Mouse (Mus musculus): ENCODE measurements at regions not wholly inside any gene's neighbourhood (a gene's known extent, or its start where the extent isn't known, plus 50 kb on each side); places are given as distances from the start of the nearest gene placed in this dataset.

DNA sequence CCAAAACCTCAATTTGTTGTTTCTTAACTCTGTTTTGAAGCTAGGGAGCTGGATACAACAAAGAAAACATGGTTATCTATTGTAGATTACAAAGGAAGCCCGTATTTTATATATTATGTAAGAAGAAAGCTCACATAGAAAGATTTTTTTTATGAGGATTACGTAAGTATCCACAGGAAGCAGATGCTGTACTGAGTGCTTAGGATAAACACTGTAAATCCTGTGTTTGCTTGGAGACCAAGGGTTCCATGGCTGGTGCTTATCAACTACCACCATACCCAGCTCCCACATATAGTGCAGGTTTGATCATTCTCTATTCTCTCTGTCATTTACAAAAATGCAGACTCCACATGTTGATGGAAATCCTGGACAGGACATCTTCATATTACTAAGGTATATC, 131.2 kb upstream of the Ahr start:
- WGBS: 88% methylated on average over 2 of the region's 2 CpGs
- H3K27ac ChIP-seq: no peak overlapping the region

DNA sequence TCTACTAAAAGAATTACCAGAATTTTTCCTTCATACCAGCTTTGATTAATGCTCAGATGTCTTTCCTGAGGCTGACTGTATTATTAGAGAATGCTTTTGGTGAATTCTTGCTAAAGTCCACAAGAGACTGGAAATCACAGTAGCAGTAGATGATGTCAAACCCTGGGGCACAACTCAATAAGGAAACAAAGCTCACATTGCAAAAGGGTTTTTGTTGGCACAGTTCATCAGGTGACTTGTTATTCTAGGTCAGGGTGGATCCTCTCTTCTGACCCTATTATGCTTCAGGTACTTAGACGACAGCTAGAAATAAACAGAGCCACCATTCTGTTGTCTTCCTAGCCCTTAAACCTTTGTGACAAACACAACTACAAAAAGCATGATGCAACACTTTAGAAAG, 128.2 kb upstream of the Ahr start:
- no peaks in the 10 kb centered on the region for H3K36me3 ChIP-seq
- no peaks in the 10 kb centered on the region for H3K27me3 ChIP-seq (ENCODE audit: insufficient read depth, poor library complexity, severe bottlenecking)
- H3K4me1 ChIP-seq (replicated peaks): no peaks in the 10 kb centered on the region
- no peak overlapping the region for H3K4me3 ChIP-seq
- no peaks in the 10 kb centered on the region for H3K9me3 ChIP-seq
- H3K27ac ChIP-seq: no peak overlapping the region
- DNase-seq (ENCODE audit: low spot score): no peak
- WGBS: 85% methylated on average over 1 of the region's 1 CpGs

More for the DNA sequence above, 131.2 kb upstream of the Ahr start:
- Histone ChIP-seq H3K27me3 (ENCODE audit: insufficient read depth, poor library complexity, severe bottlenecking) (no peaks in the 10 kb centered on the region), H3K36me3 (no peaks in the 10 kb centered on the region), H3K4me3 (no peak overlapping the region), H3K4me1 (replicated peaks) (no peaks in the 10 kb centered on the region), H3K9me3 (no peaks in the 10 kb centered on the region)
- DNase-seq (ENCODE audit: low spot score): no peak

DNA sequence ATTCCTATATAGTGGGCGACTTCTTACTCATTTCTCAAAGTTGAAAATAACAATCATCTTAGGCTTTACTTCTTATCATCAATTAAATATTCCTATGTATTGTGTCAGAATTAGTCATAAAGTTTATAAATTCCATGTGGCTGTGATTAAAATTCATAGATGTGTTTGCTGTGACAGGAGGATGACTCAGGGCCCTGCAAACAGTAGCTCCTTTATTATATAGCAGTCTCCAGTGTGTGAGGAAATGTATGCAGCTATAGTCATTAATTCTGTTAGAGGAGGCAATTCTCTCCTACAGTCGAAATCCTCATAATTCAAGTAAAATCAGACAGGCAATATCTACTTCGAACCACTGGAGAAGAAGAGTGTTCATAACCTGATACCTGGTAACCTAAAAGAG, 121.7 kb upstream of the Ahr start:
- Histone ChIP-seq H3K27ac (no peak overlapping the region), H3K27me3 (ENCODE audit: insufficient read depth, poor library complexity, severe bottlenecking) (no peaks in the 10 kb centered on the region), H3K4me3 (no peak overlapping the region), H3K4me1 (replicated peaks) (no peaks in the 10 kb centered on the region), H3K36me3 (no peaks in the 10 kb centered on the region), H3K9me3 (no peaks in the 10 kb centered on the region)
- no peak for DNase-seq (ENCODE audit: low spot score)
- 83% methylated on average over 3 of the region's 3 CpGs for WGBS

DNA sequence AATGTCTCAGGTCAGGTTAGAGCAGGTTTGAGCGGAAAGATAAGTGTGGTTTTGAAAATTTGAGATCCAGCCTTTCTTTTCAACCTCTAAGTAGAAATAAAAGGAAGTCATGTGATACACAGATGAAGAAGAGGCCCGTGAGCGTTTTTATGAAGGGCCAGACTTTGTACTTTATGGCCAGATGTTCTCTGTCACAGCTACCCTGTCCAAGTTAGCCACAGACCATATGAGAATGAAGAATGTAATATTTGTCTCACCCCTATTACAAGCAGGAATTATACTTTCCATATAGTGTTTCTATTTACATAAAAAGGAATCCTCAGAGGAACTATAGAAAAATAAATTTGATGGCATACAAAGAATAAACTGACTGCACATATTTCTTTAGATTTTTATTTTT, 114.9 kb upstream of the Ahr start:
- H3K4me3 ChIP-seq: no peak overlapping the region
- H3K4me1 ChIP-seq (replicated peaks): no peaks in the 10 kb centered on the region
- no peak for DNase-seq (ENCODE audit: low spot score)
- H3K27ac ChIP-seq: no peak overlapping the region
- H3K27me3 ChIP-seq (ENCODE audit: insufficient read depth, poor library complexity, severe bottlenecking): no peaks in the 10 kb centered on the region
- no peaks in the 10 kb centered on the region for H3K9me3 ChIP-seq
- WGBS: 90% methylated on average over 3 of the region's 3 CpGs
- no peaks in the 10 kb centered on the region for H3K36me3 ChIP-seq

DNA sequence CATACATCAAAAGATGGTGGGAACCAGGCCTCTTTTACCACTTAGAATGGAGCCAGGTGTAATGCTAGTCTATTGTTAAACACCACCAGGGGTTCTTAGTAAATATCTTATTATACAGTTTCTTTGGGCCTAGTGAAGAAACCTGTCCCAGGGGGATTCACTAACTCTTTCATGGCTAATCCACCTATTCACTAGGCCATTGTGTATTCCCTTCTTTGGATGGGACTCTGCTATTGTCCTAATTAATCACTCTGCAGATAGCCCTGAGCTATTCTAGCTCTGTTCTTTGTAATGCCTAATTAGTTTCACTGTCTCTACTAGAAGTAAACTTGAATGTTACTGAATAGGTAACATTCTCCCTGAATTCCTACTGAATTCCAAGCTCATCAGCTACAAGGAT, 107.6 kb upstream of the Ahr start:
- H3K27me3 ChIP-seq (ENCODE audit: insufficient read depth, poor library complexity, severe bottlenecking): no peaks in the 10 kb centered on the region
- H3K36me3 ChIP-seq: no peaks in the 10 kb centered on the region
- no peaks in the 10 kb centered on the region for H3K4me1 ChIP-seq (replicated peaks)
- DNase-seq (ENCODE audit: low spot score): no peak
- no peak overlapping the region for H3K27ac ChIP-seq
- H3K4me3 ChIP-seq: no peak overlapping the region
- H3K9me3 ChIP-seq: no peaks in the 10 kb centered on the region

DNA sequence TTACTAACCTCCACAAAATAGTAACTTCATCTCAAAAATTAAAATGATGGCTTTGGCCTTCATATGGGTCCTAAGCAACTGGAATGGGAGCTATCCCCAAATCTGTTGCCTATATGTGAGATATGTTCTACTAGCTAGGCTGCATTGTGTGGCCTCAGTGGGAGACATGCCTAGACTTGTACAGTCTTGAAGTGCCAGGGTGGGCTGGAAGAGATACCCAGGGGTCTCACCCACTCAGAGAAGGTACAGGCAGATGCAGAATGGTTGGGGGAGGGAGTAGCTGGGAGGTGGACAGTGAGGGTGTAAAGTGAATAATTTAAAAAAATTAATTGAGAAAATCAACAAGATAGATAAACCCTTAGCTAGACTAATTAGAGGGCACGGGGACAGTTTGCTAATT, 106.9 kb upstream of the Ahr start:
- no peak overlapping the region for H3K27ac ChIP-seq
- H3K4me3 ChIP-seq: no peak overlapping the region
- no peak for DNase-seq (ENCODE audit: low spot score)
- WGBS: 36% methylated on average over 1 of the region's 1 CpGs
- H3K9me3 ChIP-seq: no peaks in the 10 kb centered on the region
- no peaks in the 10 kb centered on the region for H3K36me3 ChIP-seq
- H3K27me3 ChIP-seq (ENCODE audit: insufficient read depth, poor library complexity, severe bottlenecking): no peaks in the 10 kb centered on the region
- H3K4me1 ChIP-seq (replicated peaks): no peaks in the 10 kb centered on the region

DNA sequence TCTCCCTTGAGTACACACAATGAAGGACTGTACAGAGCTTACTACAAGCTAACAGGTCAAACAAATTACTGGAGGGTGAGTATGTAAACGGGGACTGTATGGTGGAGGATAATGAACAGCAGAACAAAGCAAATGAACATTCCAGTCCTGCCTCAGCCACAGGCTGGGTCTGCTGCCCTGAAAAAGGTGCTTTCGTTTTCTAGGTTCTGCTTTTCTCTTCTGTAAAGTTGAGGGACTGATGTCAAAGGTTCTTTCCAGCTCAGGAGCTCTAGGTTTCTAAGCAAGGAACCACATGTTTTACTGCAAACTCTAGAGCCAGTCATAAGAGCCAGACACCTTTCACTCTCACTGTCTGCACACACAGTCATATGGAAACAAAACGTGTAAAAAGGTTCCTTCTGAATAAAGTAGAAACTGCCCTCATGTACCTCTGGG, 106.1 kb upstream of the Ahr start:
- no peaks in the 10 kb centered on the region for H3K9me3 ChIP-seq
- DNase-seq (ENCODE audit: low spot score): no peak
- no peak overlapping the region for H3K27ac ChIP-seq
- no peak overlapping the region for H3K4me3 ChIP-seq
- H3K36me3 ChIP-seq: no peaks in the 10 kb centered on the region
- H3K27me3 ChIP-seq (ENCODE audit: insufficient read depth, poor library complexity, severe bottlenecking): no peaks in the 10 kb centered on the region
- 60% methylated on average over 3 of the region's 3 CpGs for WGBS
- no peaks in the 10 kb centered on the region for H3K4me1 ChIP-seq (replicated peaks)

DNA sequence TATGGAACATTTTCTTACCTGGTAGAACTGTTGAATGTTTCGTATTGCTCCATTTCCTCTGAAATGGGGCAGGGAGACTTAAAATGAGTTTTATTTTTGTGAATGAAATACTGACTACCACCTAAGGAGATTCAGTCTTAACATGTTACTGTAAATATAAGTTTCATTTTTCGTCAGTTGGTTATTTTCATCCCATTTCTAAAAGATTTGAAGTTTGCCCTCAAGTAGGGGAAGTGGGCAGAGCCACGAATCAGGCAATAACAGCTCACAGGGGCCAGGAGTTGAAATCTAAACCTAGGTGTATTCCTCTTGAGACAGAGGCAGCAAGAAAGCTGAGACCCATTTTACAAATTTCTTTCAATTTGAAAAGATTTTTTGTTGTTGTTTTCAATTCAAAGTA, 88.6 kb upstream of the Ahr start:
- no peaks in the 10 kb centered on the region for H3K9me3 ChIP-seq
- no peak for DNase-seq (ENCODE audit: low spot score)
- H3K27ac ChIP-seq: no peak overlapping the region
- no peaks in the 10 kb centered on the region for H3K4me1 ChIP-seq (replicated peaks)
- H3K4me3 ChIP-seq: no peak overlapping the region
- 88% methylated on average over 3 of the region's 3 CpGs for WGBS
- H3K27me3 ChIP-seq (ENCODE audit: insufficient read depth, poor library complexity, severe bottlenecking): no peaks in the 10 kb centered on the region
- no peaks in the 10 kb centered on the region for H3K36me3 ChIP-seq

DNA sequence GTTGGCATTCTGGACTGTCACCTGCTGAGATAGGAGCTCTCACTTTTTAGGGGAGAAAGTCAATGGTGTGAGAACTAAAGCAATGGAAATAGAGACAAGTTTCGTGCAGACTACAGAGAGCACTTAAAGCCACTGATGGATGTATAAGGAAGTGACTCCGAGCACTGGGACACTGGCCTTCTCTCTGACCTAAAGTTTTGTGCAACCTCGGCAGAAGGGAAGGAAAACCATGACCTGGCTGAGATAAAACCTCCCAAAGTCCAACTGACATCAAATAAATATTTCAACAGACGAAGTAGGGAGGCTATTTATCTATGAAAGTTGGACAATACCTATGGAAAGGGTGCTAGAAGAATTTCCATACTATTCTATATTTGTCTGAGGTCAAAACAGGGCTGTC, 80.0 kb upstream of the Ahr start:
- H3K27ac ChIP-seq: no peak overlapping the region
- H3K4me3 ChIP-seq: no peak overlapping the region
- no peaks in the 10 kb centered on the region for H3K4me1 ChIP-seq (replicated peaks)
- no peaks in the 10 kb centered on the region for H3K36me3 ChIP-seq
- DNase-seq (ENCODE audit: low spot score): no peak
- no peaks in the 10 kb centered on the region for H3K27me3 ChIP-seq (ENCODE audit: insufficient read depth, poor library complexity, severe bottlenecking)
- WGBS: 85% methylated on average over 4 of the region's 4 CpGs
- no peaks in the 10 kb centered on the region for H3K9me3 ChIP-seq

DNA sequence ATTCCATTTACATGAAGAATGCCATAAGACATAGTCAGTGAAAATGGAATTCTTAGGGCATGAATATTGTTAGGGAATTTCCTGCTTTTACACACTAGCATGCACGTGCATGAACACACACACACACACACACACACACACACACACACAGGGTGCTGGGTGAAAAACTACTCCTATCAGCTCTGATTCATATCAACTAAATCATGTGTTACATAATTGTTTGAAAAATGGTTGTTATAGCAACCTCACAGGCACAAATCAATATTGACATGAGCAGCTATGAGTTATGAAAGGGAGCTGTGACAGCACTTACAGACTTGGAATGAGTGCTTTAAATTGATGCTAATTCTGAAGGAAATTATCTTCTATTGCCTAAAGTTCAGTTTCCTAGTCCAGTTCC, 72.8 kb upstream of the Ahr start:
- no peaks in the 10 kb centered on the region for H3K27me3 ChIP-seq (ENCODE audit: insufficient read depth, poor library complexity, severe bottlenecking)
- WGBS: 91% methylated on average over 1 of the region's 1 CpGs
- H3K36me3 ChIP-seq: no peaks in the 10 kb centered on the region
- DNase-seq (ENCODE audit: low spot score): no peak
- no peaks in the 10 kb centered on the region for H3K4me1 ChIP-seq (replicated peaks)
- no peaks in the 10 kb centered on the region for H3K9me3 ChIP-seq
- H3K4me3 ChIP-seq: no peak overlapping the region
- no peak overlapping the region for H3K27ac ChIP-seq

DNA sequence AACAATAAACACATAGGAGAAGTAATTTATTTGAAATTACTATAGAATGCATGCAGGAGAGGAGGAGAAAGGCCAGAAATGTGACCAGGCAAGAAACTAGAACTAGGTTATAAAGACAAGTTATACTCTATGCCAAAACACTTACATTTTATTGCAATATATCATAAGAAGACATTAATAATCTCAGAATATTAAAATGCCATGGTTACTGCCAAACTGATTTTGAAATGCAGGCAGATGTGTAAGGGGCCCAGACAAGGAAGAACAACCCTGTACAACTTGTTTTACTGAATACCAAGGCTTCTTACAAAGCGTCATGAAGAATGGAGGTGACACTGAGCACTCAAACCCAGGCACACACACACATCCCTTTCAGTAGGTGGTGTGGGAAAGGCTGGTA, 68.9 kb upstream of the Ahr start:
- no peak for DNase-seq (ENCODE audit: low spot score)
- Histone ChIP-seq H3K4me1 (replicated peaks) (no peaks in the 10 kb centered on the region), H3K27ac (no peak overlapping the region), H3K4me3 (no peak overlapping the region), H3K27me3 (ENCODE audit: insufficient read depth, poor library complexity, severe bottlenecking) (no peaks in the 10 kb centered on the region), H3K9me3 (no peaks in the 10 kb centered on the region), H3K36me3 (no peaks in the 10 kb centered on the region)
- WGBS: 87% methylated on average over 1 of the region's 1 CpGs

DNA sequence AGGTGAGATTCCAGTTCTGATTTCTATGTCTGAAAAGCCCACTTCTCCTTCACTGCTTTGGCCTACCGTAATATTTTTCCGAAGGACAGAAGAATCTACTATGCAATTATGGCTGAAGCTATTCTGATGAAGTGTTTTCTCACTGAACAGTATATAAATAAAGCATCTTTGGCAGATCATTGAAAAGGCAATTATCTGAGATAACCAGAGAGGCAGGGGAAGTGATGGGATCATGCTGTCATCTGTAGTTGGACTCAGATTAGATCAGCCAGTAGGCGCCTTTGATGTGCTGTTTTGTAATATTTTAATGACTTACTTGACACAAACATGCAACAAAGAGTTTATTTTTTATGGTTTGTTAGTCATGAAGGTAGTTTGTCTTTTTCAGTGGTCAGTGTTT, 67.8 kb upstream of the Ahr start:
- no peak overlapping the region for H3K27ac ChIP-seq
- WGBS: 94% methylated on average over 3 of the region's 3 CpGs
- DNase-seq (ENCODE audit: low spot score): no peak
- no peaks in the 10 kb centered on the region for H3K4me1 ChIP-seq (replicated peaks)
- H3K27me3 ChIP-seq (ENCODE audit: insufficient read depth, poor library complexity, severe bottlenecking): no peaks in the 10 kb centered on the region
- H3K36me3 ChIP-seq: no peaks in the 10 kb centered on the region
- no peaks in the 10 kb centered on the region for H3K9me3 ChIP-seq
- no peak overlapping the region for H3K4me3 ChIP-seq

DNA sequence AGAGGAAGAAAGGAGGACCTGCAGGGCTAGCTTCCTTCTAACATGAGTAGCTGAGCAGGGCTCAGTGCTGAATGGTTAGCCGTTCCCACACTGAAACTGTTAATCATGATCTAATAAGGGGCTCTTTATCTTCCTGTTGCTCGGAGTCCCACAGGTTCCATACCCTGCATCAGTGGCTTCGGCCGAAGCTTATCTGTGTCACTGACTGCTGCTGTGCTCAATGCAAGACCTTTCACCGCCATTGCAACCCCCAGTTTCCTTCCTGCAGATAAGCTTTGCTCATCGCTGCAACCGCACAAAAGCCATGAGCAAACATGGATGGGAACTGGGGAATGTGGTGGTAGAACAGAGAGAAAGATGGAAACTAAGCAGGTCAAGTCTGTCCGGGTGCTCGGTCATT, 63.5 kb upstream of the Ahr start:
- Histone ChIP-seq H3K27me3 (ENCODE audit: insufficient read depth, poor library complexity, severe bottlenecking) (no peaks in the 10 kb centered on the region), H3K36me3 (no peaks in the 10 kb centered on the region), H3K9me3 (no peaks in the 10 kb centered on the region), H3K4me1 (replicated peaks) (no peaks in the 10 kb centered on the region), H3K4me3 (no peak overlapping the region), H3K27ac (no peak overlapping the region)
- 92% methylated on average over 9 of the region's 9 CpGs for WGBS
- no peak for DNase-seq (ENCODE audit: low spot score)

DNA sequence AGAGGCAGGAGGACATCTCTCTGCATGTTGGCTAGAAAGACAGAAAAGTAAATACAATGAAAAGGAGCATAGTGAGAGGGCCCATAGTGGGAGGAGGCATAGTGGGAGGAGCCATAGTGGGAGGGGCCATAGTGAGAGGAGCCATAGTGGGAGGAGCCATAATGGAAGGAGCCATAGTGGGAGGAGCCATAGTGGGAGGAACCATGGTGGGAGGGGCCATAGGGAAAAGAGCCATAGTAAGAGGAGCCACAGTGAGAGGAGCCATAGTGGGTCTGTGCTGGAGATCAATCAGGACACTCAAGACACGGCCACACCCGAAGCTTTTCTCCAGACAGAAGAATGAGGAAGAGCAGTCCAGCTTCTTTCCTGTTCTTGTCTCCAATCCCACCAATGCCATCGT, 58.0 kb upstream of the Ahr start:
- WGBS: 93% methylated on average over 3 of the region's 3 CpGs

More for the DNA sequence above, 58.0 kb upstream of the Ahr start:
- Histone ChIP-seq H3K9me3 (no peaks in the 10 kb centered on the region), H3K4me3 (no peak overlapping the region), H3K27ac (no peak overlapping the region), H3K27me3 (ENCODE audit: insufficient read depth, poor library complexity, severe bottlenecking) (no peaks in the 10 kb centered on the region), H3K36me3 (no peaks in the 10 kb centered on the region), H3K4me1 (replicated peaks) (no peaks in the 10 kb centered on the region)
- no peak for DNase-seq (ENCODE audit: low spot score)
